Mouse (Mus musculus) olfactory bulb, adult 2 months (tissue): ENCODE data around the gene Scyl1.

Source experiments
- CTCF ChIP-seq: fragments of 200-500 bp; IDR thresholded peaks from 2 replicates; pipeline ENCODE4 v1.5.1; 2012; ENCODE audit warnings: low read depth, mild to moderate bottlenecking, low read length, moderate library complexity; ENCODE audit not compliant: insufficient read depth
- POLR2A ChIP-seq: fragments of 200-500 bp; IDR thresholded peaks from 2 replicates; pipeline ENCODE4 v1.6.1; 2012; ENCODE audit warnings: mild to moderate bottlenecking, low read depth, low read length, moderate library complexity; ENCODE audit not compliant: insufficient read depth

- TF ChIP-seq POLR2A (no peak), CTCF (no peak)
These were observed 37.9 kb upstream of the Scyl1 start for GRCm38 (mm10) chr19:5808955-5809711.
